Mouse (Mus musculus): Measurements from ENCODE around the gene Acnat2. TPM values are rescaled to one million over a fixed set of nuclear protein-coding genes. Genes with fewer than 3 reads are reported as not detected.
"Not testable (repeated sequence)": the region's sequence is repeated elsewhere in the genome, so short reads cannot be mapped to it uniquely, and the experiment has no call there.

The Acnat2 gene
- not detected for polyA plus RNA-seq (2012; fragmentation: generic; extraction: Trizol)

DNA sequence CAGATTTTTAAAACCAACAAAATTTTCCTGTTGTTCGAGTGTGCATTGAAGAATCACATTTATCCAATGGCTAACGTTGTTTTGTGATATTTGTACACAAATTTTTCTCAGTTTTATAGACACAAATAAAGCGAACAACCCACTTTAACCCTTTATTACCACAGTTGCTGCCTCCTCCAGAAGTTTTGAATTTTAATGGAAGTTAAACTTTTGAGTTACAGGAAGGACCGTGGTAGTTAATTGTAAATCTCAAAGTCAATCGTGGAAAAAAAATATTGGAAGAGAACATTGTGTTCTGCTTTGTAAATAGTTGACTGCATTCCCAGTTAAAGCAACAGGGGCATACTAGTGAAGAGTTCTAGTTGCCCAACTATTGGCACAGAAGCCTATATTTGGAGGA, at the start of gene Acnat2:
TSS of gene Acnat2 (minus strand) at position 195 of the 400 bp plus-strand sequence.
- not testable (repeated sequence) for H3K27me3 ChIP-seq (ENCODE audit: control insufficient read depth, insufficient read depth, insufficient read length); H3K4me2 ChIP-seq (ENCODE audit: low read depth); H3ac ChIP-seq (ENCODE audit: control insufficient read depth, insufficient read length); H3K4me3 ChIP-seq; H3K36me3 ChIP-seq (ENCODE audit: control insufficient read depth, insufficient read depth); H3K79me2 ChIP-seq (ENCODE audit: control insufficient read depth, insufficient read depth)

DNA sequence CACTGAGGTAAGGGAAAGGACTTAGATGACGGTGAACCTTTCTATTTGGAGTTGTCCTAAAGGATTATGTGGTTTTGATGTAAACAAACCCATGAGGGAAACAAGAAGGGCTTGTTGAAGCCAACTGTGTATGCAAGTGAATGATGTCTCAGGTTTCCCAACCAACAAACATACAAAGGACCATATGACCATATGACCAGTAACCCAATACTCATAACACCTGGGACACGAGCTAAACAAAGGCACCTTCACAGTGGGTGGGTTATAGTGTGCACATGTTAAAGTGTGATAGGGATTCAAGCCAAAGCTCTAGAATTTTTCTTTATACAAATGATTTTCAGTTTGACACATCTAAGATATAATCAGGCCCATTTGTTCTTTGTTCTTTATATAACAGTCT, 48.2 kb upstream of the Acnat2 start:
- no peak for TF ChIP-seq REST (IDR thresholded peaks at IDR 0.05; ENCODE audit: insufficient read depth, insufficient read length)
- TF ChIP-seq CEBPB (IDR thresholded peaks at IDR 0.05; ENCODE audit: insufficient read depth, poor library complexity, severe bottlenecking): no peak
- TF ChIP-seq MAX (IDR thresholded peaks at IDR 0.05; ENCODE audit: low read depth): no peak
- no peak for TF ChIP-seq E2F4 (IDR thresholded peaks at IDR 0.05; ENCODE audit: insufficient read depth)
- TF ChIP-seq SRF (IDR thresholded peaks at IDR 0.05; ENCODE audit: control insufficient read depth, insufficient read length, low read depth): no peak
- TF ChIP-seq MYOD1 (IDR thresholded peaks at IDR 0.05; ENCODE audit: control insufficient read depth in 1 of 3, insufficient read length in 2 of 3, low read depth in 2 of 3): no peak
- no peak for TF ChIP-seq TCF3 (IDR thresholded peaks at IDR 0.05; ENCODE audit: insufficient read length, low read depth)
- TF ChIP-seq TCF12 (IDR thresholded peaks at IDR 0.05; ENCODE audit: insufficient read depth, poor library complexity, severe bottlenecking): no peak
- TF ChIP-seq POLR2A (IDR thresholded peaks at IDR 0.05; ENCODE audit: insufficient read length, low read depth): no peak
- TF ChIP-seq USF1 (IDR thresholded peaks at IDR 0.05; ENCODE audit: low read depth): no peak
- no peak for TF ChIP-seq POLR2AphosphoS2 (IDR thresholded peaks at IDR 0.05; ENCODE audit: insufficient read length, low read depth)
- TF ChIP-seq MYOG (IDR thresholded peaks at IDR 0.05; ENCODE audit: control insufficient read depth in 1 of 3, insufficient read depth in 1 of 3, insufficient read length in 2 of 3, low read depth in 2 of 3): no peak
- Histone ChIP-seq H3K27me3 (ENCODE audit: control insufficient read depth, insufficient read depth, insufficient read length) (no peaks in the 10 kb centered on the region), H3K4me2 (ENCODE audit: low read depth) (no peak overlapping the region), H3K4me3 (no peak overlapping the region), H3ac (ENCODE audit: control insufficient read depth, insufficient read length) (no peak overlapping the region), H3K36me3 (ENCODE audit: control insufficient read depth, insufficient read depth) (no peaks in the 10 kb centered on the region), H3K79me2 (ENCODE audit: control insufficient read depth, insufficient read depth) (no peaks in the 10 kb centered on the region)

DNA sequence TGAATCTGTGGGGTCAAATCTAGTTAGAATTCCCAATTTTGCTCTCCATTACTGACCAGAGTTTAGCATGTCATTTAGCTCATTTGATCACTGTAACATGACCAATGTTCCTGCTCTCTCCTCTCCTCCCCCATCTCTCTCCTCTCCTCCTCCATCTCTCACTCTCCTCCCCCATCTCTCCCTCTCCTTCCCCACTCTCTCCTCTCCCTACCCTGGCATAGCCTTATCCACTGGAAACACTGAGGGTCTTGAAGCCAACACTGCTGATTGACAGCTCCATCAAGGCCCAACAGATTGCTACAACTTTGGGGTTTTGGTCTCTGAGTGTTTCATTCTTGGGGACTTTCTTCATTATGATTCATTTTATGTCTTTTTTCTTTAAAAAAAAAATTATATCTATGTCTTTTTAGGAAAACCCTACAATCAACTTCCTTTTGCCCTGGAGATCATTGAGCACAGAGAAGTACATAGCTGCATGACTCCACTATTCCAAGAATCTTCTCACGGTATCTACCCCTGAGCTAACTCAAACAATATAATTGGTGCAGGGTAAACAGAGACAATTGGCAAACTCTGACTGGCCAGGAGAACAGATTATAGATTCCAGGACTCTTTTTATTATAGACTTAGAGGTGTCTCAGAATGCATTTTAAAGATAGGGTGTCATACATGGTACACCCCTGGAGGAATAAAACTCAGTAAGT, 44.0 kb upstream of the Acnat2 start:
- no peaks in the 10 kb centered on the region for H3K79me2 ChIP-seq (ENCODE audit: control insufficient read depth, insufficient read depth)
- H3K36me3 ChIP-seq (ENCODE audit: control insufficient read depth, insufficient read depth): no peaks in the 10 kb centered on the region
- H3K27me3 ChIP-seq (ENCODE audit: control insufficient read depth, insufficient read depth, insufficient read length): no peaks in the 10 kb centered on the region
- H3K4me2 ChIP-seq (ENCODE audit: low read depth): no peak overlapping the region
- no peak for TF ChIP-seq CEBPB (IDR thresholded peaks at IDR 0.05; ENCODE audit: insufficient read depth, poor library complexity, severe bottlenecking)
- no peak for TF ChIP-seq TCF3 (IDR thresholded peaks at IDR 0.05; ENCODE audit: insufficient read length, low read depth)
- TF ChIP-seq MAX (IDR thresholded peaks at IDR 0.05; ENCODE audit: low read depth): no peak
- TF ChIP-seq MYOD1 (IDR thresholded peaks at IDR 0.05; ENCODE audit: control insufficient read depth in 1 of 3, insufficient read length in 2 of 3, low read depth in 2 of 3): no peak
- TF ChIP-seq REST (IDR thresholded peaks at IDR 0.05; ENCODE audit: insufficient read depth, insufficient read length): no peak
- TF ChIP-seq USF1 (IDR thresholded peaks at IDR 0.05; ENCODE audit: low read depth): no peak
- TF ChIP-seq POLR2AphosphoS2 (IDR thresholded peaks at IDR 0.05; ENCODE audit: insufficient read length, low read depth): no peak
- TF ChIP-seq E2F4 (IDR thresholded peaks at IDR 0.05; ENCODE audit: insufficient read depth): no peak
- TF ChIP-seq POLR2A (IDR thresholded peaks at IDR 0.05; ENCODE audit: insufficient read length, low read depth): no peak
- TF ChIP-seq SRF (IDR thresholded peaks at IDR 0.05; ENCODE audit: control insufficient read depth, insufficient read length, low read depth): no peak
- TF ChIP-seq MYOG (IDR thresholded peaks at IDR 0.05; ENCODE audit: control insufficient read depth in 1 of 3, insufficient read depth in 1 of 3, insufficient read length in 2 of 3, low read depth in 2 of 3): no peak
- no peak for TF ChIP-seq TCF12 (IDR thresholded peaks at IDR 0.05; ENCODE audit: insufficient read depth, poor library complexity, severe bottlenecking)
- H3K4me3 ChIP-seq: no peak overlapping the region
- no peak overlapping the region for H3ac ChIP-seq (ENCODE audit: control insufficient read depth, insufficient read length)

DNA sequence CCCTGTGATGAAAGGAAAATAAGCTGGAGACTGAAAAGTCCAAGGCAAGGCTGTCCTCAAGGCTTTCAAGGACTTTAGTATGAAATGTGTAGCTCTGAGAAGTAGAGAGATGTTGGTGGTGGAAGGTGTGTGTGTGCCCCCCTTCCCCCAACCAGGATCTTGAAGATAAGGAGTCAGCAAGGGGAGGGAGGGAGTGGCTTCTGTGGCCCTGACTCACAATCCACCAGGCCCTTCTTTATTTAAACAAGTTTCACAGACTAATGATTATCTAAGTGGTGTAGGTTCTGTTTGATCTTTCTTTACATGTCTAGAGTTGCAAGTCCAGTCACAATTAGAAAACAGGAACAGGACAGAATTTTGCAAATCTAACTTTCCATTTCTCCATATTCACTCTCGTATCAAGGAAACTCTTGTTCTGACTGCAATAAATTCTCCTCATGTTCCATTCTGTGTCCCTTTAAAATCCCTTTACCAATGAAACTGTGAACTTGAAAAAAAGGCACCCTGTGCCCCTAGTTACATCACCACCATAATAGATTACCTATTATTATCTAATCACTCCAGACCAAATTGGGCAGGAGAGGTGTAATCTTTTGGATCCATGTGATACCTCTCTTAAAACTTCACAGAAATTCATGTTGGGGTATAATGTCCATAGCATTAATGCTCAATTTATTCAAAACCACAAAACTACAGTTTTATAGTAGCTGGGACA, 43.3 kb upstream of the Acnat2 start:
- not testable (repeated sequence) for H3K36me3 ChIP-seq (ENCODE audit: control insufficient read depth, insufficient read depth); H3K27me3 ChIP-seq (ENCODE audit: control insufficient read depth, insufficient read depth, insufficient read length); H3K4me3 ChIP-seq; H3K79me2 ChIP-seq (ENCODE audit: control insufficient read depth, insufficient read depth); H3ac ChIP-seq (ENCODE audit: control insufficient read depth, insufficient read length); H3K4me2 ChIP-seq (ENCODE audit: low read depth)

DNA sequence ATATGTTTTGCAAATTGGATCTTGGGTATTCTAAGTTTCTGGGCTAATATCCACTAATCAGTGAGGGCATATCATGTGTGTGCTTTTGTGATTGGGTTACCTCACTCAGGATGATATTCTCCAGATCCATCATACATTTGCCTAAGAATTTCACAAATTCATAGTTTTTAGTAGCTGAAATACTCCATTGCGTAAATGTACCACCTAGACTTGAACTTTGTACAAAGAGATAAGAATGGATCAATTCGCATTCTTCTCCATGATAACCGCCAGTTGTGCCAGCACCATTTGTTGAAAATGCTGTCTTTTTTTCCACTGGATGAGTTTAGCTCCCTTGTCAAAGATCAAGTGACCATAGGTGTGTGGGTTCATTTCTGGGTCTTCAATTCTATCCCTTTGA, 29.0 kb upstream of the Acnat2 start:
- not testable (repeated sequence) for H3ac ChIP-seq (ENCODE audit: control insufficient read depth, insufficient read length); H3K4me3 ChIP-seq; H3K27me3 ChIP-seq (ENCODE audit: control insufficient read depth, insufficient read depth, insufficient read length); H3K4me2 ChIP-seq (ENCODE audit: low read depth); H3K36me3 ChIP-seq (ENCODE audit: control insufficient read depth, insufficient read depth); H3K79me2 ChIP-seq (ENCODE audit: control insufficient read depth, insufficient read depth)

DNA sequence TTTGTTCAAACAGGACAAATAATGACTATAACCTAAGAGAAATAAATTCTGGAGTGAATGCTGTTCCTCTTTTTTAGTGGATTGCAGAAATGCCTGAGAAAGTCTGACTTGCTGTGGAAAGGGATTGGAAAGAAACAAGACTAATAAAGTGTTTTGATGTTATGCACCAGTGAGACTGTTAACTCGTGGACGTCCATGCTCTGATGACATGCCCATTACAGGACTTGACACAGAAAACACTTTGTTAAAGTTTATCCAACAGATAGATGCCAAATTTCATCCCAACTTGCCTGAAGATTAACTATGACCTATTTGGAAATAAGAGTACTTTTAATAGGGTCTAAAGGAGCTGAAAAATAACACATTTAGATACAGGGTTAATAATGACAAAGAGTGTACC, 2.2 kb upstream of the Acnat2 start:
- not testable (repeated sequence) for H3K4me2 ChIP-seq (ENCODE audit: low read depth); H3K79me2 ChIP-seq (ENCODE audit: control insufficient read depth, insufficient read depth); H3K36me3 ChIP-seq (ENCODE audit: control insufficient read depth, insufficient read depth); H3ac ChIP-seq (ENCODE audit: control insufficient read depth, insufficient read length); H3K4me3 ChIP-seq; H3K27me3 ChIP-seq (ENCODE audit: control insufficient read depth, insufficient read depth, insufficient read length)
